Mouse (Mus musculus): ENCODE measurements around the gene Inf2.

GRCm38 (mm10) chr12:112661327-112661605 lies 72.7 kb downstream of the Inf2 start:
- TF ChIP-seq CTCF (IDR thresholded peaks at IDR 0.05; ENCODE audit: low read depth, low read length), result no peak
- no peak for TF ChIP-seq POLR2A (IDR thresholded peaks at IDR 0.05; ENCODE audit: insufficient read depth, low read length)
- TF ChIP-seq EP300 (IDR thresholded peaks at IDR 0.05; ENCODE audit: insufficient read depth, low read depth, low read length), result no peak
